Mouse (Mus musculus): ENCODE results near the gene Plcl1. TPM values are rescaled to one million over a fixed set of nuclear protein-coding genes. Genes with fewer than 3 reads are reported as not detected.

The Plcl1 gene
- total and polyA plus RNA-seq, 3 experiments: 0.05 TPM; not detected in 2

GRCm38 (mm10) chr1:55411079-55411478 is 5.4 kb downstream of the Plcl1 start:
- ATAC-seq (ENCODE audit: extremely low read depth, insufficient number of reproducible peaks, low FRiP score, poor library complexity, severe bottlenecking) (no peak), DNase-seq (ENCODE audit: low spot score) (no peak)
- no peaks in the 10 kb centered on the region for H3K36me3 ChIP-seq (replicated peaks)
- no peak overlapping the region for H3K4me3 ChIP-seq (ENCODE audit: low read depth, low read length)
- H3K4me1 ChIP-seq (ENCODE audit: insufficient read depth, low read depth, low read length): no peaks in the 10 kb centered on the region
- H3K9me3 ChIP-seq (replicated peaks): peaks cover 5% of the 10 kb centered on the region
- TF ChIP-seq POLR2AphosphoS5 (IDR thresholded peaks at IDR 0.05; ENCODE audit: insufficient replicate concordance, low read depth, low read length) (no peak), CTCF (IDR thresholded peaks at IDR 0.05; ENCODE audit: low read depth, low read length) (no peak), GATA2 (IDR thresholded peaks at IDR 0.05; ENCODE audit: borderline replicate concordance, low read depth, low read length) (no peak), TAL1 (conservative IDR thresholded peaks at IDR 0.05; ENCODE audit: low read depth, low read length) (no peak)
- no peaks in the 10 kb centered on the region for H3K27me3 ChIP-seq (ENCODE audit: insufficient read depth, low read length)

- DNase-seq (ENCODE audit: low spot score): no peak
Observed at GRCm38 (mm10) chr1:55412569-55412968, 6.8 kb downstream of the Plcl1 start.

GRCm38 (mm10) chr1:55413534-55413933 is 7.8 kb downstream of the Plcl1 start:
- TF ChIP-seq POLR2AphosphoS5 (IDR thresholded peaks at IDR 0.05; ENCODE audit: insufficient replicate concordance, low read depth, low read length) (no peak), CTCF (IDR thresholded peaks at IDR 0.05; ENCODE audit: low read depth, low read length) (no peak), GATA2 (IDR thresholded peaks at IDR 0.05; ENCODE audit: borderline replicate concordance, low read depth, low read length) (no peak), TAL1 (conservative IDR thresholded peaks at IDR 0.05; ENCODE audit: low read depth, low read length) (no peak), GATA1 (IDR thresholded peaks at IDR 0.05; ENCODE audit: borderline replicate concordance, low read length) (no peak)
- no peaks in the 10 kb centered on the region for H3K4me1 ChIP-seq (ENCODE audit: insufficient read depth, low read depth, low read length)
- no peak overlapping the region for H3K4me3 ChIP-seq (ENCODE audit: low read depth, low read length)
- H3K36me3 ChIP-seq (replicated peaks): no peaks in the 10 kb centered on the region
- no peaks in the 10 kb centered on the region for H3K27me3 ChIP-seq (ENCODE audit: insufficient read depth, low read length)
- ATAC-seq (ENCODE audit: extremely low read depth, insufficient number of reproducible peaks, low FRiP score, poor library complexity, severe bottlenecking): no peak
- no peaks in the 10 kb centered on the region for H3K9me3 ChIP-seq (replicated peaks)
- DNase-seq (ENCODE audit: low spot score): no peak

More at GRCm38 (mm10) chr1:55412569-55412968, 6.8 kb downstream of the Plcl1 start:
- Histone ChIP-seq H3K36me3 (replicated peaks) (no peaks in the 10 kb centered on the region), H3K27me3 (ENCODE audit: insufficient read depth, low read length) (no peaks in the 10 kb centered on the region), H3K4me1 (ENCODE audit: insufficient read depth, low read depth, low read length) (no peaks in the 10 kb centered on the region), H3K4me3 (ENCODE audit: low read depth, low read length) (no peak overlapping the region), H3K9me3 (replicated peaks) (no peaks in the 10 kb centered on the region)
- ATAC-seq (ENCODE audit: extremely low read depth, insufficient number of reproducible peaks, low FRiP score, poor library complexity, severe bottlenecking): no peak
- no peak for TF ChIP-seq GATA1 (IDR thresholded peaks at IDR 0.05; ENCODE audit: borderline replicate concordance, low read length)

GRCm38 (mm10) chr1:55418968-55419367 is 13.2 kb downstream of the Plcl1 start:
- no peak; the same call in 1 of the 2 replicates for ATAC-seq (ENCODE audit: extremely low read depth, insufficient number of reproducible peaks, low FRiP score, poor library complexity, severe bottlenecking)
- TF ChIP-seq TAL1 (conservative IDR thresholded peaks at IDR 0.05; ENCODE audit: low read depth, low read length): no peak
- no peak for TF ChIP-seq GATA1 (IDR thresholded peaks at IDR 0.05; ENCODE audit: borderline replicate concordance, low read length)
- TF ChIP-seq POLR2AphosphoS5 (IDR thresholded peaks at IDR 0.05; ENCODE audit: insufficient replicate concordance, low read depth, low read length): no peak
- TF ChIP-seq CTCF (IDR thresholded peaks at IDR 0.05; ENCODE audit: low read depth, low read length): no peak
- TF ChIP-seq GATA2 (IDR thresholded peaks at IDR 0.05; ENCODE audit: borderline replicate concordance, low read depth, low read length): no peak

GRCm38 (mm10) chr1:55427607-55428006 is 21.9 kb downstream of the Plcl1 start:
- Histone ChIP-seq H3K27me3 (ENCODE audit: insufficient read depth, low read length) (no peaks in the 10 kb centered on the region), H3K36me3 (replicated peaks) (no peaks in the 10 kb centered on the region), H3K9me3 (replicated peaks) (no peaks in the 10 kb centered on the region), H3K4me3 (ENCODE audit: low read depth, low read length) (no peak overlapping the region), H3K4me1 (ENCODE audit: insufficient read depth, low read depth, low read length) (no peaks in the 10 kb centered on the region)
- ATAC-seq (ENCODE audit: extremely low read depth, insufficient number of reproducible peaks, low FRiP score, poor library complexity, severe bottlenecking): no peak
- TF ChIP-seq CTCF (IDR thresholded peaks at IDR 0.05; ENCODE audit: low read depth, low read length) (no peak), POLR2AphosphoS5 (IDR thresholded peaks at IDR 0.05; ENCODE audit: insufficient replicate concordance, low read depth, low read length) (no peak), GATA1 (IDR thresholded peaks at IDR 0.05; ENCODE audit: borderline replicate concordance, low read length) (no peak), TAL1 (conservative IDR thresholded peaks at IDR 0.05; ENCODE audit: low read depth, low read length) (no peak), GATA2 (IDR thresholded peaks at IDR 0.05; ENCODE audit: borderline replicate concordance, low read depth, low read length) (no peak)
- DNase-seq (ENCODE audit: low spot score): no peak

More at GRCm38 (mm10) chr1:55418968-55419367, 13.2 kb downstream of the Plcl1 start:
- H3K9me3 ChIP-seq (replicated peaks): no peaks in the 10 kb centered on the region
- no peak for DNase-seq (ENCODE audit: low spot score)
- no peaks in the 10 kb centered on the region for H3K4me1 ChIP-seq (ENCODE audit: insufficient read depth, low read depth, low read length)
- H3K27me3 ChIP-seq (ENCODE audit: insufficient read depth, low read length): no peaks in the 10 kb centered on the region
- no peak overlapping the region for H3K4me3 ChIP-seq (ENCODE audit: low read depth, low read length)
- no peaks in the 10 kb centered on the region for H3K36me3 ChIP-seq (replicated peaks)

- Histone ChIP-seq H3K36me3 (replicated peaks) (no peaks in the 10 kb centered on the region), H3K27me3 (ENCODE audit: insufficient read depth, low read length) (no peaks in the 10 kb centered on the region), H3K9me3 (replicated peaks) (no peaks in the 10 kb centered on the region), H3K4me3 (ENCODE audit: low read depth, low read length) (no peak overlapping the region), H3K4me1 (ENCODE audit: insufficient read depth, low read depth, low read length) (no peaks in the 10 kb centered on the region)
- TF ChIP-seq POLR2AphosphoS5 (IDR thresholded peaks at IDR 0.05; ENCODE audit: insufficient replicate concordance, low read depth, low read length): no peak
- no peak for TF ChIP-seq GATA2 (IDR thresholded peaks at IDR 0.05; ENCODE audit: borderline replicate concordance, low read depth, low read length)
- TF ChIP-seq CTCF (IDR thresholded peaks at IDR 0.05; ENCODE audit: low read depth, low read length): no peak
- TF ChIP-seq GATA1 (IDR thresholded peaks at IDR 0.05; ENCODE audit: borderline replicate concordance, low read length): no peak
- TF ChIP-seq TAL1 (conservative IDR thresholded peaks at IDR 0.05; ENCODE audit: low read depth, low read length): no peak
- no peak for DNase-seq (ENCODE audit: low spot score)
- ATAC-seq (ENCODE audit: extremely low read depth, insufficient number of reproducible peaks, low FRiP score, poor library complexity, severe bottlenecking): no peak
Observed at GRCm38 (mm10) chr1:55429051-55429450, 23.3 kb downstream of the Plcl1 start.

- DNase-seq (ENCODE audit: low spot score): no peak
- H3K36me3 ChIP-seq (replicated peaks): no peaks in the 10 kb centered on the region
- no peak for ATAC-seq (ENCODE audit: extremely low read depth, insufficient number of reproducible peaks, low FRiP score, poor library complexity, severe bottlenecking)
- no peak for TF ChIP-seq POLR2AphosphoS5 (IDR thresholded peaks at IDR 0.05; ENCODE audit: insufficient replicate concordance, low read depth, low read length)
- TF ChIP-seq CTCF (IDR thresholded peaks at IDR 0.05; ENCODE audit: low read depth, low read length): no peak
- no peak for TF ChIP-seq GATA2 (IDR thresholded peaks at IDR 0.05; ENCODE audit: borderline replicate concordance, low read depth, low read length)
- TF ChIP-seq GATA1 (IDR thresholded peaks at IDR 0.05; ENCODE audit: borderline replicate concordance, low read length): no peak
- TF ChIP-seq TAL1 (conservative IDR thresholded peaks at IDR 0.05; ENCODE audit: low read depth, low read length): no peak
- no peak overlapping the region for H3K4me3 ChIP-seq (ENCODE audit: low read depth, low read length)
- no peaks in the 10 kb centered on the region for H3K9me3 ChIP-seq (replicated peaks)
- H3K4me1 ChIP-seq (ENCODE audit: insufficient read depth, low read depth, low read length): no peaks in the 10 kb centered on the region
- H3K27me3 ChIP-seq (ENCODE audit: insufficient read depth, low read length): no peaks in the 10 kb centered on the region
Observed at GRCm38 (mm10) chr1:55429708-55430107, 24.0 kb downstream of the Plcl1 start.
